Mouse (Mus musculus) ovary, postnatal 36 days (tissue): ENCODE results near the gene Ndufb10.

Source experiments
- DNase-seq: peaks from one replicate; pipeline ENCODE4 v3.0.0; 2022; ENCODE audit warnings: low spot score, mixed read lengths

The Ndufb10 gene

GRCm38 (mm10) chr17:24724184-24724583 lies at the start of gene Ndufb10:
Ndufb10 (minus strand) TSS chr17:24724478.
- DNase-seq = peak; percentile 96

GRCm38 (mm10) chr17:24773241-24773640 lies 49.0 kb upstream of the Ndufb10 start:
- DNase-seq = no peak

- DNase-seq = no peak
Measured at GRCm38 (mm10) chr17:24769146-24769545, 44.9 kb upstream of the Ndufb10 start.

GRCm38 (mm10) chr17:24766266-24766875 lies 42.1 kb upstream of the Ndufb10 start:
- no peak for DNase-seq

- no peak for DNase-seq
Measured at GRCm38 (mm10) chr17:24765016-24765905, 41.0 kb upstream of the Ndufb10 start.

GRCm38 (mm10) chr17:24761121-24761520 lies 36.8 kb upstream of the Ndufb10 start:
- DNase-seq = no peak

GRCm38 (mm10) chr17:24757394-24757793 lies 33.1 kb upstream of the Ndufb10 start:
- no peak for DNase-seq

GRCm38 (mm10) chr17:24752415-24753394 lies 28.4 kb upstream of the Ndufb10 start, which contains the start of gene Hs3st6:
Hs3st6 (plus strand) TSS chr17:24752988.
- peak; percentile 42 for DNase-seq

GRCm38 (mm10) chr17:24751528-24751927 lies 27.2 kb upstream of the Ndufb10 start:
- DNase-seq = no peak

GRCm38 (mm10) chr17:24746986-24747385 lies 22.7 kb upstream of the Ndufb10 start:
- no peak for DNase-seq

GRCm38 (mm10) chr17:24745526-24746497 lies 21.5 kb upstream of the Ndufb10 start:
- DNase-seq = peak; percentile 72

GRCm38 (mm10) chr17:24744381-24744780 lies 20.1 kb upstream of the Ndufb10 start:
- no peak for DNase-seq

- no peak for DNase-seq
Measured at GRCm38 (mm10) chr17:24743896-24744295, 19.6 kb upstream of the Ndufb10 start.

GRCm38 (mm10) chr17:24742307-24742706 lies 18.0 kb upstream of the Ndufb10 start:
- DNase-seq = no peak

GRCm38 (mm10) chr17:24739926-24740325 lies 15.6 kb upstream of the Ndufb10 start:
- no peak for DNase-seq

- no peak for DNase-seq
Measured at GRCm38 (mm10) chr17:24738238-24738637, 14.0 kb upstream of the Ndufb10 start.

- DNase-seq = no peak
Measured at GRCm38 (mm10) chr17:24737135-24737810, 13.0 kb upstream of the Ndufb10 start.

GRCm38 (mm10) chr17:24736330-24737051 lies 12.2 kb upstream of the Ndufb10 start, which contains the start of gene Msrb1:
Msrb1 (plus strand) TSS chr17:24736642.
- peak; percentile 92 for DNase-seq

GRCm38 (mm10) chr17:24735446-24735845 lies 11.2 kb upstream of the Ndufb10 start:
- DNase-seq = no peak
